Mouse (Mus musculus): ENCODE results near the gene Wls. TPM values are rescaled to one million over a fixed set of nuclear protein-coding genes. Genes with fewer than 3 reads are reported as not detected.

Wls gene
- polyA plus RNA-seq, 1 experiment from 2014 or later, result 124 TPM

DNA sequence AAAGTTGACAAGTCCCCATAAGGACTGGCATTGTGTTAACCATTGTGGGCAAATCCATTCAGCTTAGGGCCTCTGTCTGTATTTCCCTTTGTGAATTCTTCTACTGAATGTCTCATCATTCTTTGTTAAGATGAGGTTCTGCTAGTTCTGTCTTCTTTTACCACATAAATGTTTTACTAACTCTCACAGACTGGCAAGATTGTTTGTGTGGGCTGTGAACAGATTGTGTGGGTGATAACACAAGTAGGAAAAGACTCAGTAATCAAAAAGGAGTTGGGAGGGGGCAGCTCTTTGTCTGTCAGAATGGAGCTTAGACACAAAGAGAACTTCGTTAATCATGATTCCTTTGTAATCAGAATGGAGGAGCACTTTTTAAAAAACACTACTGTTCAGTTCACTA, 17.6 kb downstream of the Wls start:
- H3K4me2 ChIP-seq, result no peak overlapping the region
- H3K36me3 ChIP-seq, result 0 out of 2 replicates have a peak, but pooled peaks cover 4% of the 10 kb centered on the region
- no peaks in the 10 kb centered on the region for H3K27me3 ChIP-seq
- H3K9me3 ChIP-seq (replicated peaks), result no peaks in the 10 kb centered on the region
- no peak overlapping the region for H3K9ac ChIP-seq
- no peak overlapping the region for H3K4me3 ChIP-seq
- ATAC-seq (replicated peaks; ENCODE audit: insufficient number of reproducible peaks, insufficient read depth, low FRiP score, low read depth), result no peak
- H3K27ac ChIP-seq, result no peak overlapping the region
- no peaks in the 10 kb centered on the region for H3K4me1 ChIP-seq (replicated peaks)
- WGBS, result 84% methylated on average over 1 of the region's 1 CpGs

DNA sequence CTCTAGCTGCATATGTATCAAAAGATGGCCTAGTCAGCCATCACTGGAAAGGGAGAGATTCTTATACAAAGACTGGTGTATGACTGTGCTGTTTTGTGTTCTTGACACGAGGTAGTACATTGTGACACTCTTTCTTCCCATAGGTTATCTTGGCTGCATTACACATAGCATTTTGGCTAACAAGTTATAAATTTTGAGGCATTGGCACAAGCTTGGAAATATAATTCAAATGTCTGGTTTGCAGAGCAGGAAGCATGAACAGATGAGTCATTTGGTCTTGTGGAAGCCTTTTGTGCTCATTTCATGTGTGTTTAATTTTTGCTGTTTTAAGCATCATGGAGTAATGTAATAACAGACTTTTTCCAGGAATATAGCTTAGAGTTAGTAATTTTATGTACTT, 26.2 kb downstream of the Wls start:
- H3K9ac ChIP-seq, result no peak overlapping the region

DNA sequence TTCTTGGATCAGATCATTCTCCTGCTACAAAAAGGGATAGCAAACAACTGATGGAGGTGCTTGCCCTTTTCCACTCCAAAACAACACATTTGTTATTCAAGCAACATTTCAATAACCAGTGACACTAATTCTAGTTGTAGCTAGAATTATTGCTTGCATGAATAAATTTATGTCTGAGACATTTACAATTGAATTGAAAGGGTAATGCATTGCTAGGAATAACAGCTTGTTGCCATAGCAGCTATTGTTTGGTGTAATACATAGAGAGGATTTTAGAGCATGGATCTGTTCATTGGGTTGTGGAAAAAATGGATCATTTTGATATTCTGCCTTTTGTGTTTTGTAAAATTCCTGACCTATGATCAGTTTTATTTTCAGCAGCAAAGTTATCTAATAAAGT, 39.5 kb downstream of the Wls start:
- H3K9me3 ChIP-seq (replicated peaks), result no peaks in the 10 kb centered on the region
- ATAC-seq (replicated peaks; ENCODE audit: insufficient number of reproducible peaks, insufficient read depth, low FRiP score, low read depth), result no peak
- H3K9ac ChIP-seq, result no peak overlapping the region
- H3K4me1 ChIP-seq (replicated peaks), result peaks cover 13% of the 10 kb centered on the region
- H3K27ac ChIP-seq, result no peak overlapping the region
- H3K36me3 ChIP-seq, result peaks cover 5% of the 10 kb centered on the region; the same call in 1 of the 2 replicates
- no peak overlapping the region for H3K4me3 ChIP-seq
- H3K27me3 ChIP-seq, result no peaks in the 10 kb centered on the region
- no peak overlapping the region for H3K4me2 ChIP-seq

More for the DNA sequence above, 26.2 kb downstream of the Wls start:
- no peak overlapping the region for H3K4me2 ChIP-seq
- no peak overlapping the region for H3K27ac ChIP-seq
- H3K36me3 ChIP-seq, result 0 out of 2 replicates have a peak, but pooled peaks cover under 1% of the 10 kb centered on the region
- H3K4me1 ChIP-seq (replicated peaks), result no peaks in the 10 kb centered on the region
- no peak for ATAC-seq (replicated peaks; ENCODE audit: insufficient number of reproducible peaks, insufficient read depth, low FRiP score, low read depth)
- no peaks in the 10 kb centered on the region for H3K9me3 ChIP-seq (replicated peaks)
- no peak overlapping the region for H3K4me3 ChIP-seq
- WGBS, result 52% methylated on average over 1 of the region's 1 CpGs
- no peaks in the 10 kb centered on the region for H3K27me3 ChIP-seq

DNA sequence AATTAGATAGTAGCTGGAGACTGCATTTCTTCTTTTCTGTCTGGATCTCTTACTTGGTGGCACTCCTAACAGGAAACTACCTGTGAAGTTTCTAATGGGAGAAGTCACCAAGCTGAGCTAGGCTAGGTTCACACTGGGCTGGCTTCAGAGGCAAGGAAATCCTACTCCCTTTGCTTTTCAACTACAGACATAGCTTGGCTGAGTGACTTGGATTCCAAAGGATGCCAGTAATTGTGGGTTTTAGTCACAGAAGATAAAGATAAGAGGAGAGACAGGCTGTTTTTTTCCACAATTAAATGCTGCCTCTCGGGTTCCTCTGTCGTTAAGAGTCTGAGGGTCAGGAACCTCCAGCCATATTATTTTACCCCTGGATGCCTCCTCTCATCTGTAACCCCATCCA, 43.9 kb downstream of the Wls start:
- H3K4me3 ChIP-seq, result no peak overlapping the region
- no peaks in the 10 kb centered on the region for H3K27me3 ChIP-seq
- peaks cover 28% of the 10 kb centered on the region for H3K4me1 ChIP-seq (replicated peaks)
- no peak overlapping the region for H3K9ac ChIP-seq
- H3K4me2 ChIP-seq, result no peak overlapping the region
- WGBS, result 7% methylated on average over 2 of the region's 2 CpGs
- ATAC-seq (replicated peaks; ENCODE audit: insufficient number of reproducible peaks, insufficient read depth, low FRiP score, low read depth), result no peak
- 0 out of 2 replicates have a peak, but pooled peaks cover 3% of the 10 kb centered on the region for H3K36me3 ChIP-seq
- peak overlapping the region; percentile 37; the same call in 1 of the 2 replicates for H3K27ac ChIP-seq
- H3K9me3 ChIP-seq (replicated peaks), result no peaks in the 10 kb centered on the region

DNA sequence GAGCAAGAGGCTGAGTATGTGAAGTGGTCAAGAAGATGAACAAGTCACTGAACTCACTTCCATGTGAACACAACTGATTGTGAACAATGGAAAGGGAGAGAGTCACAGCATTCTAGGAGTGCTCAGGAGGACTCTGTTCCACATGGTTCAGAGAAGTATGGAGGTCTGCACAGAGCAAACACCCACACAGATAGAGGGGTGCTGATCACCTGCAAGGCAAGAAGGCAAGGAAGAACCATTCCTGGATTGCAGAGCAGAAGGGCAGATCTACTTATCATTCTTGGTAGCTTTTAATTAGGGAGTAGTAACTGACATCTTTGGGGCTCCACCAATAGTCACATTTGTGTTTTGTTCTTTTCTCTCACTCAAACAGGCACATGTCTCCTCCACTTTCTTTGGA, 45.3 kb downstream of the Wls start:
- Histone ChIP-seq H3K4me1 (replicated peaks) (peaks cover 28% of the 10 kb centered on the region), H3K4me2 (no peak overlapping the region)

DNA sequence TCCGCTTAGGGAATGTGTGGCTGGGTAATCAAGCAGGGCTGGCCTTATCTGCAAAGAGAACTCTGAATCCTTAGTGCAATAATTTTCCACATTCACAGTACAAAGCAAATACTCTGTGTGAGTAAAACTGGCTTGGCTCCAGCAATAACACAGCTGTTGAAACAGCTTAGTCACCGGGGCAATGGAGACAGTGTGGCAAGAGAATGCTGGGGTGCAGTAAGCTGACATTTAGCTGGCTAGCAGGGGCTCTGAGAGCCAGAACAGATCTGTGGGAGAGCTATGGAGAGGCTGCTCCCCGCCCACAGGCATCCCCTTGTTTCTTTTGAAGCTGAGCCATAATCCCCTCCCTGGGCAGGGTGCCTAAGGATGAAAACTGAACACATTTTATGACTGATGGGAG, 45.8 kb downstream of the Wls start:
- 7% methylated on average over 3 of the region's 3 CpGs for WGBS
- H3K4me2 ChIP-seq, result peak overlapping the region; percentile 11
- peaks cover 28% of the 10 kb centered on the region for H3K4me1 ChIP-seq (replicated peaks)
- no peak overlapping the region for H3K4me3 ChIP-seq
- H3K36me3 ChIP-seq, result no peaks in the 10 kb centered on the region
- no peaks in the 10 kb centered on the region for H3K27me3 ChIP-seq
- peak; percentile 92 for ATAC-seq (replicated peaks; ENCODE audit: insufficient number of reproducible peaks, insufficient read depth, low FRiP score, low read depth)
- no peaks in the 10 kb centered on the region for H3K9me3 ChIP-seq (replicated peaks)
- H3K27ac ChIP-seq, result peak overlapping the region; percentile 89
- H3K9ac ChIP-seq, result no peak overlapping the region

More for the DNA sequence above, 45.3 kb downstream of the Wls start:
- no peak overlapping the region for H3K9ac ChIP-seq
- H3K27ac ChIP-seq, result peak overlapping the region; percentile 89
- ATAC-seq (replicated peaks; ENCODE audit: insufficient number of reproducible peaks, insufficient read depth, low FRiP score, low read depth), result no peak
- H3K36me3 ChIP-seq, result no peaks in the 10 kb centered on the region
- H3K4me3 ChIP-seq, result no peak overlapping the region
- no peaks in the 10 kb centered on the region for H3K9me3 ChIP-seq (replicated peaks)
- no peaks in the 10 kb centered on the region for H3K27me3 ChIP-seq

DNA sequence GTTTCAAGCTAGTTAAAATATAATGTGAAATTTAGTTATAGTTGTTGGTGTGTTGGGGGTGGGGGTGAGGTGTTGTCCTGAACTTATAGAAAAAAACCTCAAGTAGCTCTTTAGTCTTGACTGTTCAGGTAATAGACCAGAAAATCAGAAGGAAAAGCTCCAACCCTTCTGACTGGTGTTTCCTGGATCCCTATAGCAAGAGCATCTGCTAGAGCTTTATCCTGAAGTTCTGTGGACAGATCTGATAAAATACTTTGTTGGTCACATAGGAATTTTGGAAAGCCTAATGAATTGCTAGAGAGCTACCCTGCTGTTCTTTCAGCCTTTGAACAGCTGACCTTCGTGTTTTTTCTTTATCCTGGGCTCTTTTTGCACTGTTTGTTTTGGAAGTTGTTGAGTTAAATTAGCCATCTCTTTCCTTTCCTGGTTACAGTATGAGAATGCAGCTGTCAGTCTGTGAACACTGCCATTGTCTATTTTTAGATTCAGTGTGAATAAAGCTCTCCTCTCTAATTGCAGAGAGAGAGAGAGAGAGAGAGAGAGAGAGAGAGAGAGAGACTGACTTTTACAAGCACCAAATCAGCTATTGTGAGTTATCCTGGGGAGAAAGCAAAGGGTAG, 46.4 kb downstream of the Wls start:
- peak overlapping the region; percentile 11 for H3K4me2 ChIP-seq
- 17% methylated on average over 1 of the region's 1 CpGs for WGBS
- ATAC-seq (replicated peaks; ENCODE audit: insufficient number of reproducible peaks, insufficient read depth, low FRiP score, low read depth), result 0 out of 2 replicates have a peak, but pooled peaks have one; percentile 8
- no peaks in the 10 kb centered on the region for H3K9me3 ChIP-seq (replicated peaks)
- H3K27me3 ChIP-seq, result no peaks in the 10 kb centered on the region
- peaks cover 28% of the 10 kb centered on the region for H3K4me1 ChIP-seq (replicated peaks)
- no peak overlapping the region for H3K9ac ChIP-seq
- peak overlapping the region; percentile 89 for H3K27ac ChIP-seq
- H3K36me3 ChIP-seq, result no peaks in the 10 kb centered on the region
- no peak overlapping the region for H3K4me3 ChIP-seq

DNA sequence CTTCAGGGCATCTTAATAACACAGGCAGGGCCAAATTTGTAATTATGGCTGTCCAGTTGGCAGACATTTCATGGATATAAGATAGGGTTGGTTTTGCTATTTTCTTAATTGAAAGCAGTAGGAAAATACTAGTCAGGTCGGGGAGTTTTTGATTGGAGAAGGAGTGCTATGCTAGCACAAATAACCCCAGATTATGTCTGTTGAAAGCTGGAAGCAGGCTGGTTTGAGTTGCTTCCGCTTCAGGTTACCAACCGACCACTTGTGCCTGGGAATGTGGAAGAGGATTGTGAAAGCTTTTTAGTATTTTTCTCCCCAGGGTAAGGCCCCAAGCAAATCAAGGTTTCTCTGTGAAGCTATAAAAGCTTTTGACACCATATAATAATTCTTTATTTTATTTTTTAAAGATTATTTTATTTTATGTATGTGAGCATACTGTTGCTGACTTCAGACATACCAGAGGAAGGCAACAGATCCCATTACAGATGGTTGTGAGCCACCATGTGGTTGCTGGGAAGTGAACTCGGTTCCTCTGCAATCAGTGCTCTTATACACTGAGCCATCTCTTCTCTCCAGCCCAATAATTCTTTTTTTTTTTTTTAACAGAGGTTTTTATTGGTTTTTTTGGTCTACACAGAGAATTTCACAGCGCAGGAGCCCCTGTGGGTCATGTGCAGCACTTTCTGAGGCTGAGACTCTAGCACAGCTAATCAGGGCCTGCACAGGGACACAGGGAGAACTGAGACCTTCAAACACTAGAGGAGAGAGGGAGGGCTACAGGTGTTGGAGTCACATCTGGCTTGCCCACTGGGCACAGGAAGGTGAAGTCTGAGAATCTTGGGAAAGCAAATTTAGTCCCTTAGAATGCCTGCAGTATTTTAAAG, 50.9 kb downstream of the Wls start:
- no peak for ATAC-seq (replicated peaks; ENCODE audit: insufficient number of reproducible peaks, insufficient read depth, low FRiP score, low read depth)
- Histone ChIP-seq H3K27me3 (no peaks in the 10 kb centered on the region), H3K9me3 (replicated peaks) (no peaks in the 10 kb centered on the region), H3K4me3 (no peak overlapping the region), H3K9ac (no peak overlapping the region), H3K4me2 (no peak overlapping the region), H3K36me3 (no peaks in the 10 kb centered on the region), H3K27ac (no peak overlapping the region), H3K4me1 (replicated peaks) (peaks cover 12% of the 10 kb centered on the region)
- WGBS, result 72% methylated on average over 5 of the region's 5 CpGs

DNA sequence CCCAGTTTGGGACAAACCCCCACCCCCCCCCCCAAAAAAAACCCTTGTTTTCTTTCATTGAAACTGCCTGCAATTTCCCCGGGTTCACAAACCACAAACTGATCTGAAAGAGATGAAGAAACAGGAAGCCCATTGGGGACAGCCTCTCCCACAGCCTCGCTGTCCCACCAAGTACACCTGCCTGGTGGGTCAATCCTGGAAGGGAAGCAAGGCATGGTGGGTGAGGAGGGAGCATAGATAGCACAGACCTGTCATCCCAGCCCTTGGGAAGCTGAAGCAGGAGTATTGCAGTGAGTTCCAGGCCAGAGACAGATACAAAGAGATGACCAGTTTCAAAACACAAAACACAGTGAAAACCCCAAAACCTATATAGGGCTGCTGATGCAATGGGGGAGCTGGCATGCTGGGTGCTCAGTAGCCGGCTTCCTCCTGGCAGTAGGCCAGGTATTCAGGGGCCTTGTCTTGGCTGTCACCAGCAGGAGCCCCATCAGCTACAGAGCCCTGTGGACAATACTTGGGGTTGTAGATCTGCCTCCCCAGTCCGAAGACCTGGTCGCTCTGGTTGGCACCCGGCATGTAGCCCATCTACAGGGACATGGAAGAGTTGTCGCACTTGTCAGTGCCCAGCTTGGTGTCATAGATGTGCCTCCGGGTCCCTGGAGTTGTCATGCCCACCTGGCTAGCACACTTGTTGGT, 51.7 kb downstream of the Wls start:
- H3K27ac ChIP-seq, result no peak overlapping the region
- H3K9me3 ChIP-seq (replicated peaks), result no peaks in the 10 kb centered on the region
- no peak overlapping the region for H3K4me3 ChIP-seq
- no peaks in the 10 kb centered on the region for H3K27me3 ChIP-seq
- no peak overlapping the region for H3K4me2 ChIP-seq
- 84% methylated on average over 8 of the region's 8 CpGs for WGBS
- H3K9ac ChIP-seq, result no peak overlapping the region
- no peak for ATAC-seq (replicated peaks; ENCODE audit: insufficient number of reproducible peaks, insufficient read depth, low FRiP score, low read depth)
- H3K36me3 ChIP-seq, result no peaks in the 10 kb centered on the region
- peaks cover 7% of the 10 kb centered on the region; the same call in 1 of the 2 replicates for H3K4me1 ChIP-seq (replicated peaks)

DNA sequence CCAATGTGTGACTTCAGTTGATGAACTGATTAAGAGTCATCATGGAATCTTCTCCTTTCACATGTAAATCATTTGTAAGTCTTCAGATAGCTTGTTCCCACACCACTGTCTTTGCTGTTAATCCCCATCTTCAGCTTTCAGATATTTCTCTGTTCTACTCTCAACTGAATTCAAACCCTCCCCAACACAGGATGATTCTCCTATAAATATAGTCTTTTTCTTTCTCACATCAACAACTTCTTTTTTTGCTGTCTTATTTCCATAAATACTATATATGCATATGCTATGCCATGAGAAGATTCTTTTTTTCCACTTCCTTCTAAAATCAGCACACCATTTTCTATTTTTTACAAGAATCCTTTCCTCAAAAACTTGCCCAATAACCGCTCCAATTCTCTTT, 67.9 kb downstream of the Wls start:
- Histone ChIP-seq H3K9me3 (replicated peaks) (no peaks in the 10 kb centered on the region), H3K27me3 (no peaks in the 10 kb centered on the region), H3K36me3 (peaks cover 19% of the 10 kb centered on the region), H3K27ac (no peak overlapping the region), H3K4me1 (replicated peaks) (no peaks in the 10 kb centered on the region), H3K9ac (no peak overlapping the region), H3K4me2 (no peak overlapping the region), H3K4me3 (no peak overlapping the region)
- WGBS, result 98% methylated on average over 1 of the region's 1 CpGs
- no peak for ATAC-seq (replicated peaks; ENCODE audit: insufficient number of reproducible peaks, insufficient read depth, low FRiP score, low read depth)

DNA sequence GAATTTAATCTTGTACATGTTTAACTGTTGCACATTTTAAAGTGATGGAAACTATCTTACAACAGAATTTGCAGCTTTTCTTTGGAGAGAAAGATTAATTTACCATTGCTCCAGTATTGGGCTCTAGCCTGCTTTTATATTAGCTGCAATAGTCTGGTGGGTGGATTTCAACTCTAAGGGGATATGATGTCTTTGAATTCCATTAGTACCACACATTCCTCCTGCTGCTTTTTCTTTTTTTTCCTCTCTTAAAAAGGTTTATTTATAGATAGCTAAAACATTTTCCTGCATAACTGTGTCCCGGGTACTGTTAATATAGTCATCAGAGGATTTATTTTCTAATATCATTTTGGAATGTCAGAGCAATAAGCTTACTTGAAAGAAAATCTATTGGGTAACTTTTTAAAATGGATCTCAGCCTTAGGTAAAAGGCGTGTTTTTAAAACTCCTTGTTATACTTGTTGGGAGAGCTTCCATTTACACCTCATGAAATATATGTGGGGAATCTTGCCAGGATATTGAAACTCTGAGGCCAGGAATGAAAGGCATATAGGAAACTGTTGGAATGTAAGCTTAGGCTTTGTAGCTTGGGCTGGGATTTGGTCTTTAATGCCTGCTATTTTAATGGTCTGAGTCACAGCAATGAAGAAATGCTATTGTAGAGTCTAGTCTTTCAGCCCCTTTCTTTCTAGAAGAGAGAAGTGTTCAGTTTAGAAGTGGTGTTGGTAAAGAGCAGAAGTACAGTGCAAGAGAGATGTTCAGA, 78.0 kb downstream of the Wls start:
- Histone ChIP-seq H3K4me3 (no peak overlapping the region), H3K4me2 (no peak overlapping the region), H3K27ac (peak overlapping the region; percentile 67), H3K4me1 (replicated peaks) (peaks cover 7% of the 10 kb centered on the region; the same call in 1 of the 2 replicates), H3K36me3 (peaks cover 27% of the 10 kb centered on the region), H3K9ac (no peak overlapping the region), H3K9me3 (replicated peaks) (no peaks in the 10 kb centered on the region), H3K27me3 (no peaks in the 10 kb centered on the region)
- 56% methylated on average over 2 of the region's 2 CpGs for WGBS
- no peak for ATAC-seq (replicated peaks; ENCODE audit: insufficient number of reproducible peaks, insufficient read depth, low FRiP score, low read depth)
